Mouse (Mus musculus): ENCODE results near the gene Sprr2b. TPM values are rescaled to one million over a fixed set of nuclear protein-coding genes. Genes with fewer than 3 reads are reported as not detected.
"Not testable (repeated sequence)": the region's sequence is repeated elsewhere in the genome, so short reads cannot be mapped to it uniquely, and the experiment has no call there.

The Sprr2b gene
- not detected in 2 replicates for polyA plus RNA-seq (2015; fragmentation: Nextera tagmentation; extraction: Ambion mirVana)

- WGBS = 57% methylated on average over 2 of the region's 2 CpGs
- no peaks in the 10 kb centered on the region for H3K36me3 ChIP-seq
- ATAC-seq (replicated peaks) = no peak
- no peak within 1 kb of the TSS for H3K9ac ChIP-seq (replicated peaks)
- no peaks in the 10 kb centered on the region for H3K27me3 ChIP-seq
- no peak within 1 kb of the TSS for H3K4me2 ChIP-seq (replicated peaks)
- H3K9me3 ChIP-seq = no peaks in the 10 kb centered on the region
- no peaks in the 10 kb centered on the region for H3K4me1 ChIP-seq
- H3K27ac ChIP-seq (replicated peaks) = no peak within 1 kb of the TSS
- H3K4me3 ChIP-seq = no peak within 1 kb of the TSS
These were observed at the start of gene Sprr2b for GRCm38 (mm10) chr3:92316320-92316719. Gene Sprr2b, plus strand, starts transcription at chr3:92316620.

GRCm38 (mm10) chr3:92271414-92271985 lies 44.9 kb upstream of the Sprr2b start:
- not testable (repeated sequence) for H3K4me3 ChIP-seq; H3K27ac ChIP-seq (replicated peaks); H3K36me3 ChIP-seq; H3K9me3 ChIP-seq; H3K27me3 ChIP-seq; H3K4me1 ChIP-seq; H3K4me2 ChIP-seq (replicated peaks); H3K9ac ChIP-seq (replicated peaks); ATAC-seq (replicated peaks)
- no CpG with 5 or more reads among the region's 4 CpGs for WGBS

DNA sequence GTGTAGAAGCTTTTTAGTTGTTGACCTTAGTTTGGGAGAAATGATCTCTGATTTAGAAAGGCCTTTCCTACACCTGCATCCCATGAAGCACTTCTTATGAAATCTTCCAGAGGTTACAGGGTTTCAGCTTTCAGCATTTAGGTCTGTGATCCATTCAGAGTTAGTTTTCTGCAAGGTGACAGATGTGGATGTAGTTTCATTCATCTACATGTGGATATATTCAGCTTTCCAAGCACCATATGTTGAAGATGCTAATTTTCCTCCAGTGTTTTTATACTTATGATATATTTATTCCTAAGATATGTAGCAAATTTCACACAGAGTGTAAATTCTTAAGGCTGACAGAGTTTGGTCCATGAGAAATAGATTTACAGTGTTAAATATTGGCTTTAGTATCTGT lies 42.9 kb upstream of the Sprr2b start:
- not testable (repeated sequence) for H3K27me3 ChIP-seq; ATAC-seq (replicated peaks); H3K36me3 ChIP-seq; H3K9ac ChIP-seq (replicated peaks); H3K27ac ChIP-seq (replicated peaks); H3K4me1 ChIP-seq; H3K9me3 ChIP-seq; H3K4me3 ChIP-seq; H3K4me2 ChIP-seq (replicated peaks)

DNA sequence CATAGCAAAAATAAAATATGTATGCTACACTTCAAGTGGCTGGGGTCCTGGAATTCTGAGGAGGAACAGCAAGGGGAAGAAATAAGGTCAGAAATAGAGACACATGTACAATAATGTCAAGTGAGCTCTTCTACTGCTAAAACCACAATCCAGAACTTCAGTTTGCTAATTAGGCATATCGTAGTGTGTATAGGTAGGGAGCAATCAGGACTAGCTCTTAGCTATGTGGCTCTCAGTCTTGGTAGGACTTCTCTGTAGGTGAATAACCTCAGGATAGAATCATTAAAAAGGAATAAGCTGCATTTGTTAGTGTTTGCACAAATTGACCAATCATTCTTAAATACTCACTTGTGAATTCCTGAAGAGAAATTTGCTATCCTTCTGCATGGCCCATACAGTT lies 42.4 kb upstream of the Sprr2b start:
- H3K27me3 ChIP-seq; H3K27ac ChIP-seq (replicated peaks); H3K9ac ChIP-seq (replicated peaks); H3K36me3 ChIP-seq; H3K4me2 ChIP-seq (replicated peaks); H3K4me1 ChIP-seq; H3K4me3 ChIP-seq; H3K9me3 ChIP-seq; ATAC-seq (replicated peaks): not testable (repeated sequence)
- WGBS = no CpG with 5 or more reads among the region's 1 CpGs

DNA sequence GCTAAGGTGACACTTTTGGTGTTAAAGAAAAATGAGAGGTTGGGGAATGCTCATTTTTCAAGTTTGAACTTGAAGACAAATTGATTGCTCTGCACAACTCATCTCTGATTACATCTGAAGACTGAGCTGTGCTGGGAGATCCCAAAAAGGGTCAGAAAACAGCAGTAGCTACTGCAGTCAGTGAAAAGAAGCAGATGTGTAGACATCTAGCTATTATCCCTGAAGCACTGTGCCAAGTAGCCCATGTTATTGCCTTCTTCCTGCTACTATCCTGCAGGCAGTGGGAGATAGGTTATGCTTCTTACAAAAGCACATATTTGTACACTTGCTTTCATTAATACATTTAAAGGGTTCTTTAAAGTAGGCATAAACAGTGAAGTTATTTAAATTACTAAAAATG lies 36.8 kb upstream of the Sprr2b start:
- not testable (repeated sequence) for H3K27ac ChIP-seq (replicated peaks); H3K9ac ChIP-seq (replicated peaks); H3K36me3 ChIP-seq; H3K9me3 ChIP-seq; H3K27me3 ChIP-seq; H3K4me2 ChIP-seq (replicated peaks); H3K4me3 ChIP-seq; ATAC-seq (replicated peaks); H3K4me1 ChIP-seq

GRCm38 (mm10) chr3:92280963-92281606 lies 35.3 kb upstream of the Sprr2b start:
- 93% methylated on average over 5 of the region's 12 CpGs for WGBS
- H3K4me1 ChIP-seq; H3K36me3 ChIP-seq; ATAC-seq (replicated peaks); H3K9me3 ChIP-seq; H3K9ac ChIP-seq (replicated peaks); H3K27ac ChIP-seq (replicated peaks); H3K27me3 ChIP-seq; H3K4me2 ChIP-seq (replicated peaks); H3K4me3 ChIP-seq: not testable (repeated sequence)

DNA sequence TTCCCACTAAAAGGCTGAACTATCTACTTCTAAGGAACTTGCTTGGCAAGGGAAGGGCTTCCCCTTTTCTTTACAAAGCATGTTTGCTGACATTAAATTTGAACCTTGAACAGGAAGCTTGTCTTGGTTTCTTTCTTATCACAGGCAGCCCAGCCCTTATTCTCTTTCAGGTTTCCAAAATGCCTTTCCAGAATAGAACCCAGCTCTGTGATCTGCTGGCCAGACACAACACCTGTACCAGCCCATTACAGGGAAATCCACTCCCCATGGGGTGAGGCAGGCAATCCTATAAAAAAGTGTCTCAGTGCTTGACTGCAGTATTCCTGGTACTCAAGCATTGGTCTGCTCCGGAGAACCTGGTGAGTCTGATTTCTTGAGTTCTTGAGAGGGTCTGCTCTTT lies 31.3 kb upstream of the Sprr2b start, which contains the start of gene Sprr2a3:
Gene Sprr2a3, plus strand, starts transcription at position 317 of the 400 bp plus-strand sequence.
- ATAC-seq (replicated peaks); H3K9me3 ChIP-seq; H3K27ac ChIP-seq (replicated peaks); H3K9ac ChIP-seq (replicated peaks); H3K4me2 ChIP-seq (replicated peaks); H3K36me3 ChIP-seq; H3K4me3 ChIP-seq; H3K4me1 ChIP-seq; H3K27me3 ChIP-seq: not testable (repeated sequence)
- WGBS = 95% methylated on average over 1 of the region's 1 CpGs

DNA sequence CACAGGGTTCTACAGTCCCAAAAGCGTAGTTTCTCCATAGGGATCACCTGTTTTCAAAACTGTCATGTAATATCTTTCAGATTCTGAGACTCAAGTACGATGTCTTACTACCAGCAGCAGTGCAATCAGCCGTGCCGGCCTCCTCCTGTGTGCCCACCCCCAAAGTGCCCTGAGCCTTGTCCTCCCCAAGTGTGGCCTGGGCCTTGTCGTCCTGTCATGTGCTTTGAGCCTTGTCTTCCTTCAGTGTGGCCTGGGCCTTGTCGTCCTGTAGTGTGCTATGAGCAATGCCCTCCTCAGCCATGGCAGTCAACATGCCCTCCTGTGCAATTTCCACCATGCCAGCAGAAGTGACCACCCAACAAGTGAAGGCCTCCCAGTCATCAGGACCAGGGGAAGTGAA lies 27.9 kb upstream of the Sprr2b start:
- WGBS = 84% methylated on average over 4 of the region's 6 CpGs
- H3K27ac ChIP-seq (replicated peaks); ATAC-seq (replicated peaks); H3K9me3 ChIP-seq; H3K4me1 ChIP-seq; H3K4me3 ChIP-seq; H3K36me3 ChIP-seq; H3K27me3 ChIP-seq; H3K4me2 ChIP-seq (replicated peaks); H3K9ac ChIP-seq (replicated peaks): not testable (repeated sequence)

GRCm38 (mm10) chr3:92307406-92307805 lies 9.0 kb upstream of the Sprr2b start:
- ATAC-seq (replicated peaks) = no peak
- H3K27ac ChIP-seq (replicated peaks) = no peak overlapping the region
- H3K9me3 ChIP-seq = no peaks in the 10 kb centered on the region
- H3K27me3 ChIP-seq = no peaks in the 10 kb centered on the region
- H3K4me3 ChIP-seq = no peak overlapping the region
- H3K9ac ChIP-seq (replicated peaks) = no peak overlapping the region
- no peaks in the 10 kb centered on the region for H3K36me3 ChIP-seq
- no peak overlapping the region for H3K4me2 ChIP-seq (replicated peaks)
- no peaks in the 10 kb centered on the region for H3K4me1 ChIP-seq
- 87% methylated on average over 1 of the region's 1 CpGs for WGBS

DNA sequence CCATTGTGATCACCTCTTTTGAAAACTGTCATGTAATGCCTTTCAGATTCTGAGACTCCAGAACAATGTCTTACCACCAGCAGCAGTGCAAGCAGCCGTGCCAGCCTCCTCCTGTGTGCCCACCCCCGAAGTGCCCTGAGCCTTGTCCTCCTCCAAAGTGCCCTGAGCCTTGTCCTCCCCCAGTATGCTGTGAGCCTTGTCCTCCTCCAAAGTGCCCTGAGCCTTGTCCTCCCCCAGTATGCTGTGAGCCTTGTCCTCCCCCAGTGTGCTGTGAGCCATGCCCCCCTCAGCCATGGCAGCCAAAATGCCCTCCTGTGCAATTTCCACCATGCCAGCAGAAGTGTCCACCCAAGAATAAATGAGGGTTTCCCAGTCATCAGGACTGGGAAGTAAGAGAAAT lies 964 bp downstream of the Sprr2b start:
- Histone ChIP-seq H3K27ac (replicated peaks) (no peak overlapping the region), H3K27me3 (no peaks in the 10 kb centered on the region), H3K4me2 (replicated peaks) (no peak overlapping the region), H3K9me3 (no peaks in the 10 kb centered on the region), H3K4me1 (no peaks in the 10 kb centered on the region), H3K9ac (replicated peaks) (no peak overlapping the region), H3K36me3 (no peaks in the 10 kb centered on the region), H3K4me3 (no peak overlapping the region)
- WGBS = 57% methylated on average over 2 of the region's 2 CpGs
- ATAC-seq (replicated peaks) = no peak

DNA sequence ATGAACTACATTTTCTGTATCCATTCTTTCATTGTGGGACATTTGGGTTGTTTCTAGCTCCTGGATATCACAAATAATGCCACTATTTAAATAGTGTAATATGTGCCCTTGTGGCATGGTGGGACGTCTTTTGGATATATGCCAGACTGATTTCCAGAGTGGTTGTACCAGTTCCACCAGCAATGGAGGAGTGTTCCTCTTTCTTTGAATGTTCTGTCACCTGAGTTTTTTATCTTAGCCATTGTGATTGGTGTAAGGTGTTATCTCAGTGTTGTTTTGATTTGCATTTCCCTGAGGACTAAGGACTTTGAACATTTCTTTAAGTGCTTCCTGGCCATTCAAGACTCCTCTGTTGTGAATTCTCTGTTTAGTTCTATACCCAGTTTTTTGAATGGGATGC lies 19.9 kb downstream of the Sprr2b start:
- H3K9me3 ChIP-seq = no peaks in the 10 kb centered on the region
- H3K4me3 ChIP-seq = no peak overlapping the region
- no peak overlapping the region for H3K4me2 ChIP-seq (replicated peaks)
- no peak for ATAC-seq (replicated peaks)
- no peaks in the 10 kb centered on the region for H3K27me3 ChIP-seq
- 83% methylated on average over 1 of the region's 1 CpGs for WGBS
- H3K36me3 ChIP-seq = no peaks in the 10 kb centered on the region
- no peak overlapping the region for H3K9ac ChIP-seq (replicated peaks)
- no peaks in the 10 kb centered on the region for H3K4me1 ChIP-seq
- H3K27ac ChIP-seq (replicated peaks) = no peak overlapping the region

DNA sequence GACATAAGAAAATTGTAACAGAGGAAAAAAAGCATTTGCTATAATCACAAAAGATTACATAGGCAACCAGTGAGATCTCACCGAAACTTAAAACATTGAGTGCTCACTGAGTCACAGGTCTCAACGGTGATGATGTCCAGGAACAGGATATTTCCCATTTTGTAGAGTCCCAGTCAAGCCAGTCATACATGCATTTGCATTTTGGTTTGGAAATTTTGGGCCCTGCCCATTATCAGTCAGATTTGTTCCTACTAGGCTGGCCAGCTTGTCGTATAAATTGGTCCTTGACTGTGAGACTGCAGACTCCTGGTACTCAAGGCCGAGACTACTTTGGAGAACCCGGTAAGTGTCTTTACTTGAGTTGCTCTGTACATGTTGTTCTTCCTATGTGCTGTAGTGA lies 22.4 kb downstream of the Sprr2b start, which contains the start of gene Sprr2d:
Gene Sprr2d, plus strand, starts transcription at position 301 of the 400 bp plus-strand sequence.
- H3K9ac ChIP-seq (replicated peaks) = no peak within 1 kb of the TSS
- no peak for ATAC-seq (replicated peaks)
- no peaks in the 10 kb centered on the region for H3K36me3 ChIP-seq
- no peaks in the 10 kb centered on the region for H3K9me3 ChIP-seq
- no peaks in the 10 kb centered on the region for H3K4me1 ChIP-seq
- WGBS = 90% methylated on average over 5 of the region's 5 CpGs
- H3K4me3 ChIP-seq = no peak within 1 kb of the TSS
- H3K4me2 ChIP-seq (replicated peaks) = no peak within 1 kb of the TSS
- H3K27me3 ChIP-seq = no peaks in the 10 kb centered on the region
- H3K27ac ChIP-seq (replicated peaks) = no peak within 1 kb of the TSS

GRCm38 (mm10) chr3:92351843-92352242 lies 35.4 kb downstream of the Sprr2b start, which contains the start of gene Sprr2e:
Gene Sprr2e, plus strand, starts transcription at chr3:92352143.
- Histone ChIP-seq H3K27me3 (no peaks in the 10 kb centered on the region), H3K9ac (replicated peaks) (no peak within 1 kb of the TSS), H3K27ac (replicated peaks) (no peak within 1 kb of the TSS), H3K36me3 (no peaks in the 10 kb centered on the region), H3K4me3 (no peak within 1 kb of the TSS), H3K4me1 (no peaks in the 10 kb centered on the region), H3K4me2 (replicated peaks) (no peak within 1 kb of the TSS), H3K9me3 (no peaks in the 10 kb centered on the region)
- 87% methylated on average over 2 of the region's 2 CpGs for WGBS
- ATAC-seq (replicated peaks) = no peak
